Mouse (Mus musculus) R1 (cell line): ENCODE measurements around the gene 0610030E20Rik.

ENCODE experiments used
- DNase-seq: peaks from one replicate; pipeline ENCODE4 v3.0.0-alpha.2; 2018; ENCODE audit warnings: low read depth, low spot score

The 0610030E20Rik gene

GRCm38 (mm10) chr6:72369557-72369956 is 22.4 kb downstream of the 0610030E20Rik start:
- peak; percentile 52 for DNase-seq

GRCm38 (mm10) chr6:72370091-72370490 is 23.0 kb downstream of the 0610030E20Rik start:
- no peak for DNase-seq

DNA sequence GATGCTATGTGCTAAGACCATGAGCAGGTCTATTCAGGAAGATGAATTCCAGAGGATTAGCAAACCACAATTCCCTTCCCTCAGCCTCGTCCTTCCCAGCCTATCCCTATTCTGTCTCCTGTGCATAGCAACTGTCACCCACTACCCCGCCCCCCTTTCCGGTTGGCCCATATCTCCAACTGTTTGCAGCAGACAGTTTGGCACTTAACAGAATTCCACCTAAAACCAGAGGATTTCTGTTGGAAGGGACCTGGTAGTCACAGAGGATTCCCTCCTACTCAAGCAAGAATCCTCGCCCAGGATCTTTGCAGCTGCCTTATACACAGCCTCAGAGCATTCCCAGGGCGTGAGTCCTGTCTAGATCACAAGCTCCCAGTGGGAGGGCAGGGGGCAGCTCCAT is 24.0 kb downstream of the 0610030E20Rik start:
- peak; percentile 65 for DNase-seq

- DNase-seq, result no peak
Measured at GRCm38 (mm10) chr6:72371571-72371970, 24.5 kb downstream of the 0610030E20Rik start.

DNA sequence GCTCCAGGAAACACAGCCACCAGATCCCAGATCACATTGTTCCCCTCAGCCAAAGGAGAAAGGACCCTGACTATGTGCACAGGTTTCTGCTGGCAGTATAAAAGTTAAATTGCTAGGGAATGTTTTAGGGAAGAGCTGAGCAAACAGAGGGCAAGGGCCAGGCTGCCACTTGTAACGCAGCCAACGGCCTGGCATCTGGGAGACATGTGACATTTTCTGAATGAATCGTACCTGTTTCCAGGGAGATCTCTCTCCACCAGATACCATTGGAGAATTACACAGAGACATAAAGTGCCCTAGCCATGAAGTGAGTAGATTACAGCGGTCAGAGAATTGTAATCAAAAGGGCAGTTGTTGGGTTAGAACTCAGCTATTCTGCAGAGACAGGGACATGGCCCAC is 26.1 kb downstream of the 0610030E20Rik start:
- no peak for DNase-seq

GRCm38 (mm10) chr6:72374206-72374605 is 27.1 kb downstream of the 0610030E20Rik start:
- no peak for DNase-seq

GRCm38 (mm10) chr6:72374820-72375563 is 27.9 kb downstream of the 0610030E20Rik start:
- DNase-seq, result peak; percentile 36

GRCm38 (mm10) chr6:72378510-72379234 is 31.6 kb downstream of the 0610030E20Rik start:
- no peak for DNase-seq

GRCm38 (mm10) chr6:72379377-72380130 is 32.4 kb downstream of the 0610030E20Rik start:
- no peak for DNase-seq

DNA sequence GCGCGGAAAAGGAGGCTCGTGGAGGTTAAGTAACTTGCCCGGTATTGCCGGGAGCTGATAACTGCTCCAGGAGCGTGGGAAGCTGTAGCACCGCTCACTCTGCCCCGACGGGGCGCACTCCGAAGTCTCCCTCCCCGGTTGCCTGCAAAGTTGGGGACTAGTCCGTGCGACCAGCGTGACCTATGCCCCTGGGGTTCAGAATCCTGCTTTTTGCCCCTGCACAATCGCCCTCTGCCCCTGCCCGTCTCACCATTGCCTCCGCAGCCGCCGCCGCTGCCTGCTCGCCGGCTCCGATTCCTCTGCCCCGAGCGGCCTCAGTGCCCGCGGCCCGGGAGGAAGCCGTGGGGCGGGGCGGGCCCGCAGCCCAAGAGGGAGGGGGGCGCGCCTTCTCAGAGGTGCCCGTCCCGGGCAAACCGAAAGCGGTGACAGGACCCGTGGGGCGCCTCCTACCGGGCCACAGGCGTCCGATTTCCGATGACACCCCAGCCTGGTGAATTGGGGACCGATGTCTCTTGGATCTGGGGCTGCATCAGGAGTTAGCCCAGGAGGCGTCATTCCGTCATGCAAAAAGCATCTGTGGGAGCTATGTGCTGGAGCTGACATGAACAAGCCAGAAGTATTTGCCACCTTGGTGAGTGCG is 33.1 kb downstream of the 0610030E20Rik start, which contains the start of gene Vamp5:
Gene Vamp5, minus strand, starts transcription at position 338 of the 640 bp plus-strand sequence.
- peak; percentile 39 for DNase-seq

- no peak for DNase-seq
Measured at GRCm38 (mm10) chr6:72382494-72382893, 35.4 kb downstream of the 0610030E20Rik start.

GRCm38 (mm10) chr6:72383142-72383820 is 36.2 kb downstream of the 0610030E20Rik start:
- DNase-seq, result no peak

GRCm38 (mm10) chr6:72383952-72384351 is 36.8 kb downstream of the 0610030E20Rik start:
- DNase-seq, result no peak

GRCm38 (mm10) chr6:72385258-72385657 is 38.1 kb downstream of the 0610030E20Rik start:
- no peak for DNase-seq

GRCm38 (mm10) chr6:72386561-72386960 is 39.4 kb downstream of the 0610030E20Rik start:
- DNase-seq, result no peak

DNA sequence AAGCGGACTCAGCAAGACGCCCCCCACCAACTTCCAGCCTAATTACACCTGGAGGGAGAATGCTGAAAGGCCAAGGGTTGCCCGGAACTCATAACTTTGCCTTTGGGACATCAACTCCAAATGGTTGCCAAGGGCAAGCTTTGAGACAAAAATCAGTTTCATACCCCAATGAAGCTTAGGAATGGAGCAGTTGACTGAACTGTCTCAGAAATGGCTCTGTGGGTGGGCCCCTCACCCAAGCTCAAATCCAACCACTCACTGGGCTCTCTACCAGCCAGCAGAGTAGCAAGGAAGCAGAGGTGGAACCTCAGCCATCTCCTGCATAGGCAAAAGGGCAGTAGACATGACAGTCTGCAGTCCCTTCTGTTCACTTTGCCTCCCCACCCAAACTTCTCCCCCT is 40.7 kb downstream of the 0610030E20Rik start:
- DNase-seq, result no peak

DNA sequence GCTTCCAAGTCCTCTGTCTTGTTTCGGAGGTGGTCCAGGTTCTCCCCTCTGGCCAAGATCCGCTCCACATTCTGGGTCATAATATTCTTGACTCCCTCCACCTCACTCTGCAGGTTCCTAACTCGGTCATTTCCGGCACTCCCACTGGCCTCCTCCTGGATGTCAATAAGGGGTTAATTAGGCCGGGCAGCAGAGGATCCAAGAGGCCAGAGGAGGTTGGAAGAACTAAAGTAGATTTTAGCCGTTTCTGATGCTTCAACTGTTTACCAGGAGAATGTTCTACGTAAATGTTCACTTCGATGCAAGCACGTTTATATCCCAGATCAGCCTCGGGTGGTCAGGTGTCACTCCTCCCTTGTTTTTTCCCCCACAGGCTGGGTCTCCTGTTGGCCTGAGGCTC is 41.1 kb downstream of the 0610030E20Rik start:
- no peak for DNase-seq

DNA sequence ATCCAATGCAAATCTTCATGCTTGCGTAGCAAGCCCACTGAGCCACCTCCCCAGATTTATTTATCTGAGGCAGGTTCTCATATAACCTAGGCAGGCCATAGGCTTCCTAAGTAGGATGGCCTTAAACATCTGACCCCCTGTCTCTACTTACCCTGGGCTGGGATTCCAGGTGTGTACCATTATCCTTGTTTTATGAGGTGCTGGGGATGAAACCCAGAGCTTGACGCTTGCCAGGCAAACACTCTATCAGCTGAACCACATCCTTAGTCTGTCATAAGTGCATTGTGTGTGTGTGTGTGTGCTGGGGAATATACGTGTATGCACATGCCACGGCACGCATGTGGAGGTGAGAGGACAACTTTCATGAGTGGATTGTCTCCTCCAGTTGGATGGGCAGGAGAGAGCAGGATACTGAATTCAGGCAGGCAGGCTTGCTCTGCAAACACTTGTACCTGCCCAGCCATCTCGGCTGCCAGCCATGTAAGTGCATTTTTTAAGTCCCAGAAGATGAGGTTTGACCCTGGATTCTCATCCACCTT is 41.7 kb downstream of the 0610030E20Rik start:
- no peak for DNase-seq

GRCm38 (mm10) chr6:72389471-72389940 is 42.4 kb downstream of the 0610030E20Rik start:
- DNase-seq, result peak; percentile 49

GRCm38 (mm10) chr6:72389941-72390771 is 43.0 kb downstream of the 0610030E20Rik start, which contains the start of gene Vamp8:
TSS of gene Vamp8 (minus strand) at chr6:72390703.
- peak; percentile 88 for DNase-seq
